Mouse (Mus musculus): Measurements from ENCODE around the gene Parp16.

DNA sequence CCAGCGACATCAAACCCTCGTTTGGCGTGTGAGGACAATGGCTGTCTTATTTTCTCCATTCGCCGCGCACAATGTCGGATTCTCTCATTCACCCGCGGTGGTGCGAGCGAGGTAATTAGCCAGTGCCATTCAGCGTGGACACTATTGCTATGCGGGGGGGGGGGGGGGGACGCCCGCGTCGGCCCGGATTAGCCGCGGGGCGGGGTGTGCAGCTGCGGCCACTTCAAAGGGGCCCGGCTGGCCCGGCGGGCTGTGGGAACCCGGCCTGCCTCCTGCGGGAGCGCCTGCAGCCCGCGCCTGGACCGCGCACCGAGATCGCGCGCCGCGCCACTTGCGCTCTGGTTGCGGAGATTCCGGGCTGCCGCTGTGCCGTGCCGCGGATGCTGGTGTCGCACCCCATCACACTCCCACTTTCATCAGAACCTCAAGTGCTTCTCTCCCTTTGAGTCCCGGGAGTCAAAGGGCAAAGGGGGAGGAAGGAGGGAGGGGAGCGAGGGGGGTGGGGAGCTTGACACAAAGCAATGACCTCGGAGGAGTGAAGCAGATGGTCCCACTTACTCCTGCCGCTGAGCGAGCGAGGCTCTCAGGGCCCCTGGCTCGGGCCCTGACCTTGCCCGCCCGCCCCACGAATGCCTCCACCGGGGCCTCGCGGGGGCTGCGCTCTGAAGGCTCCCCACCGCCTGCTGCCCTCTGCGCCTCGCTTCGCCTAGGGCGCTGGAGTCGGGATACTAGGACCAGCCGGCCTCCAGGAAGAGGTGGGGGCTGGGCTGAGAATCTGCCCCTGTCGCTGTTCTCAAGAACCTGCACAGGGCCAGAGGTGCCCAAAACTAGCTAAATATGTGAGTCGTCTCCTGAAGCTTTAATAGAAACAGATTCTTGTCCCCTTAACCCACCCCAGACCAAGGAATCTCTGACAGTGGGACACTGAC is 32.2 kb upstream of the Parp16 start:
- TF ChIP-seq CTCF (IDR thresholded peaks at IDR 0.05; ENCODE audit: insufficient read depth, low read depth, low read length) = no peak
- TF ChIP-seq POLR2A (IDR thresholded peaks at IDR 0.05; ENCODE audit: insufficient read depth, low read depth, low read length) = no peak

Data from olfactory bulb, adult 2 months (tissue).